Comparison of ENCODE assay signal across 8 mouse cellular contexts in genomic region chr4:48042466-48042785, GRCm38 (mm10). TPM values are rescaled to one million over a fixed set of nuclear protein-coding genes. Genes with fewer than 3 reads are reported as not detected.
DNase-seq lines count a peak whose midpoint lies in the region; ATAC-seq lines count a peak whose summit lies in the region.

No protein-coding gene starts in this region.

- peak overlapping the region; percentile 67 for H3K4me3 ChIP-seq in kidney, embryonic 16.5 days (ENCODE audit: low read length)
- H3K4me3 ChIP-seq in embryonic facial prominence, embryonic 10.5 days: peak overlapping the region; percentile 78
- H3K4me3 ChIP-seq in hindbrain, embryonic 16.5 days (ENCODE audit: low read length): peak overlapping the region; percentile 85
- H3K4me3 ChIP-seq in midbrain, embryonic 16.5 days (ENCODE audit: low read depth, low read length): peak overlapping the region; percentile 58

- peaks cover 22% of the 10 kb centered on the region for H3K4me1 ChIP-seq in kidney, embryonic 16.5 days (ENCODE audit: insufficient read depth, low read length)
- peaks cover 36% of the 10 kb centered on the region for H3K4me1 ChIP-seq in embryonic facial prominence, embryonic 10.5 days
- peaks cover 32% of the 10 kb centered on the region for H3K4me1 ChIP-seq in hindbrain, embryonic 16.5 days (ENCODE audit: control insufficient read depth, insufficient read depth, low read depth, low read length)
- H3K4me1 ChIP-seq in midbrain, embryonic 16.5 days (ENCODE audit: control insufficient read depth, insufficient read depth, low read length): peaks cover 31% of the 10 kb centered on the region

- 0% methylated on average over 4 of the region's 4 CpGs for WGBS in kidney, embryonic 16.5 days
- WGBS in embryonic facial prominence, embryonic 10.5 days: 0% methylated on average over 4 of the region's 4 CpGs
- 1% methylated on average over 4 of the region's 4 CpGs for WGBS in hindbrain, embryonic 16.5 days
- 0% methylated on average over 4 of the region's 4 CpGs for WGBS in midbrain, embryonic 16.5 days

- ATAC-seq in kidney, embryonic 16.5 days (ENCODE audit: low FRiP score, low TSS enrichment): no peak; the same call in 1 of the 2 replicates
- no peak for ATAC-seq in hindbrain, embryonic 16.5 days
- no peak; the same call in 1 of the 2 replicates for ATAC-seq in midbrain, embryonic 16.5 days

- no peak for DNase-seq in kidney, postnatal 36 days
- DNase-seq in embryonic facial prominence, embryonic 10.5 days (ENCODE audit: low spot score): no peak
- no peak for DNase-seq in cerebellum, adult 9-10 months
- DNase-seq in left cerebral cortex, postnatal 14 days (ENCODE audit: low spot score in 2 of 2): no peak
- DNase-seq in layer of hippocampus, postnatal 14 days (ENCODE audit: low spot score in 2 of 2): no peak

- peak overlapping the region; percentile 86 for H3K9ac ChIP-seq in kidney, embryonic 16.5 days (replicated peaks; ENCODE audit: low read length)
- peak overlapping the region; percentile 87 for H3K9ac ChIP-seq in hindbrain, embryonic 16.5 days (ENCODE audit: low read depth, low read length)
- H3K9ac ChIP-seq in midbrain, embryonic 16.5 days (ENCODE audit: low read depth, low read length): peak overlapping the region; percentile 84

- peak overlapping the region; percentile 92 for H3K27ac ChIP-seq in kidney, embryonic 16.5 days (ENCODE audit: low read length)
- H3K27ac ChIP-seq in embryonic facial prominence, embryonic 10.5 days (replicated peaks): peak overlapping the region; percentile 94
- peak overlapping the region; percentile 98 for H3K27ac ChIP-seq in hindbrain, embryonic 16.5 days (ENCODE audit: low read depth, low read length)
- peak overlapping the region; percentile 98 for H3K27ac ChIP-seq in midbrain, embryonic 16.5 days (ENCODE audit: low read length)

- no peaks in the 10 kb centered on the region for H3K9me3 ChIP-seq in kidney, embryonic 16.5 days (ENCODE audit: low read length)
- H3K9me3 ChIP-seq in embryonic facial prominence, embryonic 10.5 days: no peaks in the 10 kb centered on the region
- H3K9me3 ChIP-seq in hindbrain, embryonic 16.5 days (ENCODE audit: control insufficient read depth, low read length): no peaks in the 10 kb centered on the region
- H3K9me3 ChIP-seq in midbrain, embryonic 16.5 days (replicated peaks; ENCODE audit: control insufficient read depth, low read length, poor library complexity, severe bottlenecking): no peaks in the 10 kb centered on the region

- intact Hi-C loops in left cerebral cortex, postnatal 14 days (cut with DNase I): loop anchor here (5.0 to 10.0 kb wide), 4 partner anchors 95 to 608 kb away; no protein-coding TSS in a partner anchor

- peaks cover 24% of the 10 kb centered on the region for H3K27me3 ChIP-seq in kidney, embryonic 16.5 days (ENCODE audit: insufficient read depth, low read length)
- H3K27me3 ChIP-seq in embryonic facial prominence, embryonic 10.5 days (replicated peaks; ENCODE audit: low read depth, poor library complexity, severe bottlenecking): peaks cover 30% of the 10 kb centered on the region
- H3K27me3 ChIP-seq in hindbrain, embryonic 16.5 days (replicated peaks; ENCODE audit: control insufficient read depth, insufficient read depth, low read length): no peaks in the 10 kb centered on the region; the same call in 1 of the 2 replicates
- no peaks in the 10 kb centered on the region; the same call in 1 of the 2 replicates for H3K27me3 ChIP-seq in midbrain, embryonic 16.5 days (ENCODE audit: control insufficient read depth, insufficient read depth, low read depth, low read length)

- peak overlapping the region; percentile 100 for H3K4me2 ChIP-seq in kidney, embryonic 16.5 days (replicated peaks; ENCODE audit: low read depth, low read length)
- peak overlapping the region; percentile 99 for H3K4me2 ChIP-seq in hindbrain, embryonic 16.5 days (ENCODE audit: low read length)
- peak overlapping the region; percentile 55 for H3K4me2 ChIP-seq in midbrain, embryonic 16.5 days (ENCODE audit: low read length)

- H3K36me3 ChIP-seq in kidney, embryonic 16.5 days (ENCODE audit: insufficient read depth, low read length): no peaks in the 10 kb centered on the region
- no peaks in the 10 kb centered on the region for H3K36me3 ChIP-seq in embryonic facial prominence, embryonic 10.5 days (replicated peaks)
- H3K36me3 ChIP-seq in hindbrain, embryonic 16.5 days (ENCODE audit: control insufficient read depth, insufficient read depth, low read length): no peaks in the 10 kb centered on the region
- H3K36me3 ChIP-seq in midbrain, embryonic 16.5 days (ENCODE audit: control insufficient read depth, insufficient read depth, low read length): no peaks in the 10 kb centered on the region

RNA-seq across cellular contexts. Expression of gene Nr4a3, which starts 2.5 kb away (rescaled TPM):
- 0.10 TPM in 1 of 2 replicates, not detected in the other for polyA plus RNA-seq in kidney, embryonic 16.5 days (2015; fragmentation: Nextera tagmentation; extraction: Ambion mirVana)
- polyA plus RNA-seq in embryonic facial prominence, embryonic 10.5 days (2016; fragmentation: Nextera tagmentation; extraction: Ambion mirVana): 0.17 and 0.19 TPM in 2 replicates
- polyA plus RNA-seq in hindbrain, embryonic 16.5 days (2015; fragmentation: Nextera tagmentation; extraction: Ambion mirVana): 0.89 and 1.3 TPM in 2 replicates
- 1.4 and 1.6 TPM in 2 replicates for polyA plus RNA-seq in midbrain, embryonic 16.5 days (2015; fragmentation: Nextera tagmentation; extraction: Ambion mirVana)
- total RNA-seq in left cerebral cortex, postnatal 14 days (2021): 10 to 100 TPM; 21.7 to 32.5 TPM
- 10 to 100 TPM; 90.2 to 95.4 TPM for total RNA-seq in layer of hippocampus, postnatal 14 days (2021)
